Mouse (Mus musculus) retina, adult 2 months (tissue): ENCODE data around the gene Hdgfl2.

Experiments used
- DNase-seq: peaks from one replicate; pipeline ENCODE4 v3.0.0-alpha.2; 2012; ENCODE audit warnings: low read depth, low spot score

Hdgfl2 gene

GRCm38 (mm10) chr17:56125276-56125630 is 45.8 kb downstream of the Hdgfl2 start:
- DNase-seq: no peak

- no peak for DNase-seq
Measured at GRCm38 (mm10) chr17:56126175-56126574, 46.7 kb downstream of the Hdgfl2 start.

- DNase-seq: no peak
Measured at GRCm38 (mm10) chr17:56128246-56128645, 48.8 kb downstream of the Hdgfl2 start.

GRCm38 (mm10) chr17:56131136-56131535 is 51.7 kb downstream of the Hdgfl2 start:
- no peak for DNase-seq

- no peak for DNase-seq
Measured at GRCm38 (mm10) chr17:56131814-56132213, 52.4 kb downstream of the Hdgfl2 start.

GRCm38 (mm10) chr17:56132661-56133060 is 53.2 kb downstream of the Hdgfl2 start:
- DNase-seq: peak; percentile 39

- DNase-seq: no peak
Measured at GRCm38 (mm10) chr17:56133457-56134363, 54.3 kb downstream of the Hdgfl2 start.

- DNase-seq: no peak
Measured at GRCm38 (mm10) chr17:56134463-56134971, 55.1 kb downstream of the Hdgfl2 start.

- DNase-seq: no peak
Measured at GRCm38 (mm10) chr17:56136558-56136957, 57.1 kb downstream of the Hdgfl2 start.

GRCm38 (mm10) chr17:56137839-56138613 is 58.6 kb downstream of the Hdgfl2 start:
- DNase-seq: no peak

- no peak for DNase-seq
Measured at GRCm38 (mm10) chr17:56139355-56139754, 59.9 kb downstream of the Hdgfl2 start.

- DNase-seq: no peak
Measured at GRCm38 (mm10) chr17:56139858-56140595, 60.6 kb downstream of the Hdgfl2 start, which contains the start of gene Sema6b. TSS of gene Sema6b (minus strand) at chr17:56140343.

- DNase-seq: no peak
Measured at GRCm38 (mm10) chr17:56141702-56142605, 62.5 kb downstream of the Hdgfl2 start.

- DNase-seq: no peak
Measured at GRCm38 (mm10) chr17:56144546-56144945, 65.1 kb downstream of the Hdgfl2 start.

- DNase-seq: no peak
Measured at GRCm38 (mm10) chr17:56146131-56146530, 66.7 kb downstream of the Hdgfl2 start.

- DNase-seq: no peak
Measured at GRCm38 (mm10) chr17:56147420-56147819, 68.0 kb downstream of the Hdgfl2 start.

GRCm38 (mm10) chr17:56148280-56148679 is 68.8 kb downstream of the Hdgfl2 start:
- DNase-seq: no peak

GRCm38 (mm10) chr17:56148790-56149618 is 69.6 kb downstream of the Hdgfl2 start:
- no peak for DNase-seq

- DNase-seq: no peak
Measured at GRCm38 (mm10) chr17:56149897-56150296, 70.5 kb downstream of the Hdgfl2 start.
